Mouse (Mus musculus): ENCODE results near the gene Alyref.
"Not testable (repeated sequence)": the region's sequence is repeated elsewhere in the genome, so short reads cannot be mapped to it uniquely, and the experiment has no call there.

Alyref gene

GRCm38 (mm10) chr11:120573585-120574277, 24.4 kb downstream of the Alyref start:
- no peak for DNase-seq (ENCODE audit: low read depth)

GRCm38 (mm10) chr11:120572752-120573584, 25.2 kb downstream of the Alyref start, which contains the start of gene P4hb:
Gene P4hb, minus strand, starts transcription at chr11:120573253.
- peak; percentile 100 for DNase-seq (ENCODE audit: low read depth)

- DNase-seq (ENCODE audit: low read depth) = no peak
Measured at GRCm38 (mm10) chr11:120572417-120572751, 25.8 kb downstream of the Alyref start.

GRCm38 (mm10) chr11:120571754-120572416, 26.3 kb downstream of the Alyref start:
- DNase-seq (ENCODE audit: low read depth) = no peak

GRCm38 (mm10) chr11:120571122-120571521, 27.0 kb downstream of the Alyref start:
- no peak for DNase-seq (ENCODE audit: low read depth)

GRCm38 (mm10) chr11:120568324-120568723, 29.8 kb downstream of the Alyref start:
- DNase-seq (ENCODE audit: low read depth) = no peak

- DNase-seq (ENCODE audit: low read depth) = peak; percentile 44
Measured at GRCm38 (mm10) chr11:120565114-120565513, 33.1 kb downstream of the Alyref start.

GRCm38 (mm10) chr11:120562949-120563348, 35.2 kb downstream of the Alyref start:
- no peak for DNase-seq (ENCODE audit: low read depth)

- DNase-seq (ENCODE audit: low read depth) = no peak
Measured at GRCm38 (mm10) chr11:120560952-120561728, 37.0 kb downstream of the Alyref start.

- DNase-seq (ENCODE audit: low read depth) = not testable (repeated sequence)
Measured at GRCm38 (mm10) chr11:120558843-120559242, 39.3 kb downstream of the Alyref start.

GRCm38 (mm10) chr11:120555260-120555659, 42.9 kb downstream of the Alyref start:
- DNase-seq (ENCODE audit: low read depth) = no peak

- peak; percentile 91 for DNase-seq (ENCODE audit: low read depth)
Measured at GRCm38 (mm10) chr11:120554834-120555233, 43.3 kb downstream of the Alyref start.

GRCm38 (mm10) chr11:120552736-120553135, 45.4 kb downstream of the Alyref start:
- DNase-seq (ENCODE audit: low read depth) = peak; percentile 25

- no peak for DNase-seq (ENCODE audit: low read depth)
Measured at GRCm38 (mm10) chr11:120550810-120551440, 47.2 kb downstream of the Alyref start, which contains the start of gene Ppp1r27. Gene Ppp1r27, minus strand, starts transcription at chr11:120551132.

GRCm38 (mm10) chr11:120549986-120550809, 48.0 kb downstream of the Alyref start:
- peak; percentile 46 for DNase-seq (ENCODE audit: low read depth)

GRCm38 (mm10) chr11:120549168-120549945, 48.8 kb downstream of the Alyref start, which contains the start of gene Mcrip1:
Gene Mcrip1, minus strand, starts transcription at chr11:120549727.
- DNase-seq (ENCODE audit: low read depth) = peak; percentile 95

- no peak for DNase-seq (ENCODE audit: low read depth)
Measured at GRCm38 (mm10) chr11:120548786-120549167, 49.4 kb downstream of the Alyref start.

- no peak for DNase-seq (ENCODE audit: low read depth)
Measured at GRCm38 (mm10) chr11:120548214-120548613, 50.0 kb downstream of the Alyref start.

GRCm38 (mm10) chr11:120547469-120547868, 50.7 kb downstream of the Alyref start:
- peak; percentile 64 for DNase-seq (ENCODE audit: low read depth)

- DNase-seq (ENCODE audit: low read depth) = no peak
Measured at GRCm38 (mm10) chr11:120545964-120546363, 52.2 kb downstream of the Alyref start.
